Mouse (Mus musculus) ES-E14 (cell line): Measurements from ENCODE around the gene Crb3.

Source experiments
- CHD2 ChIP-seq: IDR thresholded peaks from 2 replicates; pipeline ENCODE4 v1.6.1; 2014; ENCODE audit warnings: mild to moderate bottlenecking, low read depth, low read length, inconsistent platforms
- HCFC1 ChIP-seq: IDR thresholded peaks from 2 replicates; pipeline ENCODE4 v1.6.1; 2012; ENCODE audit warnings: low read length, inconsistent platforms, borderline replicate concordance; ENCODE audit not compliant: insufficient read depth
- MAFK ChIP-seq: IDR thresholded peaks from 2 replicates; pipeline ENCODE4 v1.6.1; 2014; ENCODE audit warnings: mild to moderate bottlenecking, low read depth, low read length, inconsistent platforms; ENCODE audit not compliant: insufficient read depth
- ZC3H11A ChIP-seq: IDR thresholded peaks from 2 replicates; pipeline ENCODE4 v1.6.1; 2012; ENCODE audit warnings: low read depth, mild to moderate bottlenecking, inconsistent platforms, low read length, borderline replicate concordance
- ZNF384 ChIP-seq: IDR thresholded peaks from 2 replicates; pipeline ENCODE4 v1.6.1; 2012; ENCODE audit warnings: low read depth, low read length, inconsistent platforms

- TF ChIP-seq ZC3H11A: no peak
- no peak for TF ChIP-seq ZNF384
- no peak for TF ChIP-seq HCFC1
- TF ChIP-seq CHD2: no peak
- no peak for TF ChIP-seq MAFK
These were observed 46.5 kb downstream of the Crb3 start, which contains the start of gene Tnfsf9 for GRCm38 (mm10) chr17:57105181-57106034.
